Mouse (Mus musculus) bone marrow, adult 2 months (tissue): ENCODE results near the gene Pde4a.
"Not testable (repeated sequence)": the region's sequence is repeated elsewhere in the genome, so short reads cannot be mapped to it uniquely, and the experiment has no call there.

Experiments used
- CTCF ChIP-seq: fragments of 200-500 bp; IDR thresholded peaks from 2 replicates; pipeline ENCODE4 v1.5.1; 2011; ENCODE audit warnings: low read length, control low read depth; ENCODE audit not compliant: control insufficient read depth, insufficient read depth
- POLR2A ChIP-seq: fragments of 200-500 bp; IDR thresholded peaks from 2 replicates; pipeline ENCODE4 v1.6.1; 2011; ENCODE audit warnings: low read depth, mild to moderate bottlenecking, control low read depth, low read length, borderline replicate concordance; ENCODE audit not compliant: control insufficient read depth

- not testable (repeated sequence) for TF ChIP-seq POLR2A, CTCF
These were observed 90.8 kb downstream of the Pde4a start for GRCm38 (mm10) chr9:21256349-21256748.
